25 mouse cellular contexts compared by ENCODE assay signal in genomic region chr1:108182168-108182539, GRCm38 (mm10).
DNase-seq lines count a peak whose midpoint lies in the region; ATAC-seq lines count a peak whose summit lies in the region.
"Had no signal": no experiment of that assay in that cellular context is flagged by ENCODE, and none has a peak within 500 bp of the region (broad histone marks: within the 10 kb centered on the region; RNA-seq: fewer than 3 reads in every experiment).

No protein-coding gene starts in this region.

- peak; percentile 52 for ATAC-seq in forebrain, embryonic 12.5 days (ENCODE audit: low FRiP score)
- peak; percentile 48; the same call in 1 of the 2 replicates for ATAC-seq in hindbrain, embryonic 15.5 days (ENCODE audit: low FRiP score, low read depth)
- ATAC-seq in hindbrain, embryonic 12.5 days (ENCODE audit: low FRiP score): no peak
- no peak; the same call in none of the 2 replicates for ATAC-seq in forebrain, embryonic 15.5 days (replicated peaks)
- 0 out of 2 replicates have a peak, but pooled peaks have one; percentile 20 for ATAC-seq in midbrain, embryonic 14.5 days (ENCODE audit: low FRiP score, low TSS enrichment)
- ATAC-seq: activated CD4-positive, CD25-positive, alpha-beta regulatory T cell, adult 4 months; inflammation-experienced regulatory T-cells, adult 6 months had no signal

- no peaks in the 10 kb centered on the region for H3K4me1 ChIP-seq in forebrain, embryonic 12.5 days
- H3K4me1 ChIP-seq in forebrain, embryonic 10.5 days: no peaks in the 10 kb centered on the region
- H3K4me1 ChIP-seq in hindbrain, embryonic 15.5 days (replicated peaks): 0 out of 2 replicates have a peak, but pooled peaks cover 10% of the 10 kb centered on the region
- H3K4me1 ChIP-seq in hindbrain, embryonic 12.5 days: no peaks in the 10 kb centered on the region
- peaks cover 16% of the 10 kb centered on the region for H3K4me1 ChIP-seq in forebrain, embryonic 15.5 days
- H3K4me1 ChIP-seq in midbrain, embryonic 14.5 days (ENCODE audit: control insufficient read depth, insufficient read depth, low read length): peaks cover 9% of the 10 kb centered on the region; the same call in 1 of the 2 replicates
- H3K4me1 ChIP-seq: heart, embryonic 10.5 days; heart, embryonic 15.5 days had no signal

- H3K9me3 ChIP-seq in forebrain, embryonic 12.5 days: no peaks in the 10 kb centered on the region
- no peaks in the 10 kb centered on the region for H3K9me3 ChIP-seq in forebrain, embryonic 10.5 days
- H3K9me3 ChIP-seq in hindbrain, embryonic 15.5 days: no peaks in the 10 kb centered on the region
- no peaks in the 10 kb centered on the region for H3K9me3 ChIP-seq in hindbrain, embryonic 12.5 days (replicated peaks)
- H3K9me3 ChIP-seq in forebrain, embryonic 15.5 days: no peaks in the 10 kb centered on the region
- H3K9me3 ChIP-seq in midbrain, embryonic 14.5 days (ENCODE audit: control insufficient read depth, low read length): no peaks in the 10 kb centered on the region
- H3K9me3 ChIP-seq: heart, embryonic 10.5 days; heart, embryonic 15.5 days had no signal

- H3K4me2 ChIP-seq in forebrain, embryonic 12.5 days: no peak overlapping the region
- no peak overlapping the region for H3K4me2 ChIP-seq in hindbrain, embryonic 15.5 days
- no peak overlapping the region for H3K4me2 ChIP-seq in hindbrain, embryonic 12.5 days (replicated peaks)
- H3K4me2 ChIP-seq in forebrain, embryonic 15.5 days (replicated peaks): no peak overlapping the region
- H3K4me2 ChIP-seq in midbrain, embryonic 14.5 days (ENCODE audit: low read length): no peak overlapping the region
- H3K4me2 ChIP-seq: heart, embryonic 15.5 days had no signal

- 49% methylated on average over 4 of the region's 4 CpGs for WGBS in forebrain, embryonic 12.5 days
- 67% methylated on average over 4 of the region's 4 CpGs for WGBS in forebrain, embryonic 10.5 days
- 35% methylated on average over 4 of the region's 4 CpGs for WGBS in hindbrain, embryonic 15.5 days
- 58% methylated on average over 4 of the region's 4 CpGs for WGBS in hindbrain, embryonic 12.5 days
- 42% methylated on average over 4 of the region's 4 CpGs for WGBS in forebrain, embryonic 15.5 days
- 47% methylated on average over 4 of the region's 4 CpGs for WGBS in midbrain, embryonic 14.5 days

- H3K27ac ChIP-seq in forebrain, embryonic 12.5 days: peak overlapping the region; percentile 68
- H3K27ac ChIP-seq in forebrain, embryonic 10.5 days: no peak overlapping the region
- peak overlapping the region; percentile 54; the same call in 1 of the 2 replicates for H3K27ac ChIP-seq in hindbrain, embryonic 15.5 days (replicated peaks)
- no peak overlapping the region for H3K27ac ChIP-seq in hindbrain, embryonic 12.5 days
- peak overlapping the region; percentile 70 for H3K27ac ChIP-seq in forebrain, embryonic 15.5 days (replicated peaks)
- peak overlapping the region; percentile 82 for H3K27ac ChIP-seq in midbrain, embryonic 14.5 days (replicated peaks; ENCODE audit: low read depth, low read length)
- H3K27ac ChIP-seq: heart, embryonic 10.5 days; heart, embryonic 15.5 days; liver, embryonic 14.5 days; macrophage had no signal

- H3K36me3 ChIP-seq in forebrain, embryonic 12.5 days (replicated peaks): no peaks in the 10 kb centered on the region
- no peaks in the 10 kb centered on the region for H3K36me3 ChIP-seq in forebrain, embryonic 10.5 days (replicated peaks)
- no peaks in the 10 kb centered on the region for H3K36me3 ChIP-seq in hindbrain, embryonic 15.5 days
- H3K36me3 ChIP-seq in hindbrain, embryonic 12.5 days: no peaks in the 10 kb centered on the region
- H3K36me3 ChIP-seq in forebrain, embryonic 15.5 days: no peaks in the 10 kb centered on the region
- H3K36me3 ChIP-seq in midbrain, embryonic 14.5 days (ENCODE audit: control insufficient read depth, insufficient read depth, low read length): no peaks in the 10 kb centered on the region
- H3K36me3 ChIP-seq: heart, embryonic 10.5 days; heart, embryonic 15.5 days had no signal

- H3K4me3 ChIP-seq in forebrain, embryonic 12.5 days (replicated peaks): no peak overlapping the region
- H3K4me3 ChIP-seq in forebrain, embryonic 10.5 days: no peak overlapping the region
- H3K4me3 ChIP-seq in hindbrain, embryonic 15.5 days: no peak overlapping the region
- H3K4me3 ChIP-seq in hindbrain, embryonic 12.5 days: no peak overlapping the region
- H3K4me3 ChIP-seq in forebrain, embryonic 15.5 days: no peak overlapping the region
- no peak overlapping the region for H3K4me3 ChIP-seq in midbrain, embryonic 14.5 days (replicated peaks; ENCODE audit: low read depth, low read length)
- H3K4me3 ChIP-seq: heart, embryonic 10.5 days; heart, embryonic 15.5 days had no signal

- DNase-seq in forebrain, embryonic 10.5 days (ENCODE audit: extremely low spot score, low spot score): no peak
- DNase-seq in midbrain, embryonic 14.5 days: no peak
- no peak for DNase-seq in adrenal gland, postnatal 25 days
- no peak for DNase-seq in kidney, postnatal 36 days
- DNase-seq: adrenal gland, adult 2 months; cerebellum, adult 9-10 months; cerebellum, postnatal 36 days; gastrocnemius, postnatal 25 days; heart, adult 11 months; kidney, adult 11 months; kidney, postnatal 14 days; liver; lung, adult 2 months; lung, postnatal 10 days had no signal

- H3K9ac ChIP-seq in forebrain, embryonic 12.5 days: no peak overlapping the region
- H3K9ac ChIP-seq in hindbrain, embryonic 15.5 days: no peak overlapping the region
- no peak overlapping the region for H3K9ac ChIP-seq in hindbrain, embryonic 12.5 days
- H3K9ac ChIP-seq in forebrain, embryonic 15.5 days (replicated peaks): no peak overlapping the region
- no peak overlapping the region for H3K9ac ChIP-seq in midbrain, embryonic 14.5 days (replicated peaks; ENCODE audit: low read length)
- H3K9ac ChIP-seq: heart, embryonic 15.5 days; liver, embryonic 14.5 days had no signal

- no peaks in the 10 kb centered on the region for H3K27me3 ChIP-seq in forebrain, embryonic 12.5 days
- no peaks in the 10 kb centered on the region for H3K27me3 ChIP-seq in forebrain, embryonic 10.5 days (ENCODE audit: poor library complexity, severe bottlenecking)
- no peaks in the 10 kb centered on the region for H3K27me3 ChIP-seq in hindbrain, embryonic 15.5 days
- H3K27me3 ChIP-seq in hindbrain, embryonic 12.5 days: no peaks in the 10 kb centered on the region
- no peaks in the 10 kb centered on the region for H3K27me3 ChIP-seq in forebrain, embryonic 15.5 days
- no peaks in the 10 kb centered on the region for H3K27me3 ChIP-seq in midbrain, embryonic 14.5 days (ENCODE audit: control insufficient read depth, insufficient read depth, low read length)
- H3K27me3 ChIP-seq: CH12.LX; heart, embryonic 15.5 days had no signal

Comparison
In these comparisons a context has a peak if more than half of its experiments do, and no peak if none do; other contexts are left out.
1. ATAC-seq: peak in forebrain, embryonic 12.5 days (single experiment), hindbrain, embryonic 15.5 days (single experiment) and midbrain, embryonic 14.5 days (single experiment); none in hindbrain, embryonic 12.5 days (single experiment) and forebrain, embryonic 15.5 days (single experiment).
2. H3K27ac ChIP-seq: peak in forebrain, embryonic 12.5 days (single experiment), hindbrain, embryonic 15.5 days (single experiment), forebrain, embryonic 15.5 days (single experiment) and midbrain, embryonic 14.5 days (single experiment); none in forebrain, embryonic 10.5 days (single experiment) and hindbrain, embryonic 12.5 days (single experiment).